Mouse (Mus musculus): ENCODE measurements around the gene Krtap14.

- TF ChIP-seq CTCF (IDR thresholded peaks at IDR 0.05; ENCODE audit: borderline replicate concordance, control insufficient read depth, extremely low read depth, insufficient read depth, low read length, poor library complexity) (no peak), POLR2A (IDR thresholded peaks at IDR 0.05; ENCODE audit: control insufficient read depth, extremely low read depth, insufficient read depth, low read length, poor library complexity) (no peak)
Measured at GRCm38 (mm10) chr16:88848558-88848957, 22.6 kb upstream of the Krtap14 start.
